Mouse (Mus musculus) small intestine, adult 2 months (tissue): Measurements from ENCODE around the gene 9330161L09Rik. TPM values are rescaled to one million over a fixed set of nuclear protein-coding genes. Genes with fewer than 3 reads are reported as not detected.
A peak's percentile ranks its signal among the peaks of the same experiment; 100 is the strongest.

Source experiments
- H3K27ac ChIP-seq: fragments of 200-500 bp; 2 replicates; pipeline ENCODE4 v1.5.1; 2012; ENCODE audit warnings: low read depth, low read length, control low read depth, inconsistent platforms; ENCODE audit not compliant: insufficient read depth
- H3K27me3 ChIP-seq: fragments of 200-500 bp; 2 replicates; pipeline ENCODE4 v1.6.1; 2012; ENCODE audit warnings: mild to moderate bottlenecking, moderate library complexity, low read length, inconsistent platforms; ENCODE audit not compliant: control insufficient read depth, insufficient read depth
- H3K36me3 ChIP-seq: fragments of 200-500 bp; 2 replicates; pipeline ENCODE4 v1.6.1; 2012; ENCODE audit warnings: mild to moderate bottlenecking, low read length, control low read depth, inconsistent platforms; ENCODE audit not compliant: control insufficient read depth, insufficient read depth
- H3K4me1 ChIP-seq: fragments of 200-500 bp; 2 replicates; pipeline ENCODE4 v1.6.1; 2012; ENCODE audit warnings: low read length, inconsistent platforms, mixed read lengths; ENCODE audit not compliant: control insufficient read depth, insufficient read depth, insufficient read length
- H3K4me3 ChIP-seq: fragments of 200-500 bp; 2 replicates; pipeline ENCODE4 v1.5.1; 2012; ENCODE audit warnings: low read depth, mild to moderate bottlenecking, control low read depth, inconsistent platforms, low read length, moderate library complexity
- CTCF ChIP-seq: fragments of 200-500 bp; IDR thresholded peaks from 2 replicates; pipeline ENCODE4 v1.5.1; 2012; ENCODE audit warnings: low read depth, mild to moderate bottlenecking, control low read depth, inconsistent platforms, low read length, moderate library complexity, mixed read lengths; ENCODE audit not compliant: insufficient replicate concordance, insufficient read length; ENCODE audit errors: extremely low read depth
- POLR2A ChIP-seq: fragments of 200-500 bp; IDR thresholded peaks from 2 replicates; pipeline ENCODE4 v1.6.1; 2012; ENCODE audit warnings: low read depth, mild to moderate bottlenecking, control low read depth, inconsistent platforms, low read length, moderate library complexity
- WGBS: fragments of 180-500 bp; shearing (Covaris S2); methylation state at CpG from one replicate; pipeline ENCODE4 v1.1.7; 2018; 5-methylcytosine and 5-hydroxymethylcytosine counted together
- polyA plus RNA-seq: library from polyadenylated mRNA; depleted of rRNA; stranded (reverse); fragments of >200 nt; gene quantifications from 2 replicates; pipeline ENCODE4 v1.2.3, GENCODE M21; 2012

The 9330161L09Rik gene
- polyA plus RNA-seq, 1 experiment: 0.39 TPM

GRCm38 (mm10) chr12:103368777-103369176, 38.8 kb downstream of the 9330161L09Rik start:
- Histone ChIP-seq H3K27me3 (no peaks in the 10 kb centered on the region), H3K4me1 (no peaks in the 10 kb centered on the region), H3K27ac (no peak overlapping the region), H3K4me3 (no peak overlapping the region), H3K36me3 (no peaks in the 10 kb centered on the region)
- WGBS: 18% methylated on average over 2 of the region's 2 CpGs
- TF ChIP-seq CTCF (no peak), POLR2A (no peak)

GRCm38 (mm10) chr12:103368326-103368669, 39.3 kb downstream of the 9330161L09Rik start:
- TF ChIP-seq POLR2A: no peak
- no peak for TF ChIP-seq CTCF
- H3K36me3 ChIP-seq: no peaks in the 10 kb centered on the region
- no peak overlapping the region for H3K4me3 ChIP-seq
- H3K27me3 ChIP-seq: no peaks in the 10 kb centered on the region
- 52% methylated on average over 7 of the region's 7 CpGs for WGBS
- no peaks in the 10 kb centered on the region for H3K4me1 ChIP-seq
- H3K27ac ChIP-seq: no peak overlapping the region

DNA sequence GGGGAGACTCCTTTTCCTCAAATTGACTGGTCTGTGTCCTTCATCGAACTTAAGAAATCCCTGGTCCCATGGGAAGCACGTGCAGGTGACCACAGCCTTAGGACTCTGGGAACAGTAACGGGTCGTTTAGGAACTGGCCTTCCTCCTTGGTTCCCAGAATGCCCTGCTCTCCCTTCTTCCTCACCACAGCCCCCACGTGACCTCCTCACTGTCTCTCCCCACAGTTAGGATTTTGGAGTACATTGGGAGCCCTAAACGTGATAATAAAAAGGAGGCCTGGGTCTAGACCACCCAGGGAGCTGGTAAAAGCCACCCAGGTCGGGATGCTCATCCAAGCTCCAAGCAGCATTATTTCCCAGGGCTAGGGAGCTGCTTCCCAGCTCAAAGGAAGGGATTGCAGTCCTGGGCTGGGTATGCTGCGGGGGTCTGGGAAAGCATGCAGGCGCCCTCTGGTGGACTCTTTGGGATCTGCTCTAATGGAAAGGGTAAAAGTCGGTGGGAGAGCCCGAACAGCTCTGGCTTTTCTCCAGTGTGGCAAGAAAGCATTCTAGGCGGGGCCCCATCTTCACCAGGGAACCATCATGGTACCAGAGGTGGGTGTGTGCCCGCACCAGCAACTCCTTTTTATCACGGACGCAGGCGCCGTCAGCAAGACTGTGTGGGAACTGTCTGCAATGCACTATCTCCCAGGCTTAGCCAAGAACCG, 39.8 kb downstream of the 9330161L09Rik start:
- no peak overlapping the region for H3K27ac ChIP-seq
- WGBS: 18% methylated on average over 18 of the region's 18 CpGs

GRCm38 (mm10) chr12:103367171-103367570, 40.4 kb downstream of the 9330161L09Rik start:
- Histone ChIP-seq H3K4me3 (no peak overlapping the region), H3K4me1 (no peaks in the 10 kb centered on the region), H3K36me3 (no peaks in the 10 kb centered on the region), H3K27ac (no peak overlapping the region), H3K27me3 (no peaks in the 10 kb centered on the region)
- WGBS: 67% methylated on average over 2 of the region's 2 CpGs
- TF ChIP-seq CTCF (no peak), POLR2A (no peak)

More for the DNA sequence above, 39.8 kb downstream of the 9330161L09Rik start:
- H3K36me3 ChIP-seq: no peaks in the 10 kb centered on the region
- TF ChIP-seq CTCF (peak; percentile 87), POLR2A (no peak)
- H3K4me1 ChIP-seq: no peaks in the 10 kb centered on the region
- H3K27me3 ChIP-seq: no peaks in the 10 kb centered on the region
- H3K4me3 ChIP-seq: no peak overlapping the region

- TF ChIP-seq POLR2A (no peak), CTCF (no peak)
Measured at GRCm38 (mm10) chr12:103362336-103362735, 45.3 kb downstream of the 9330161L09Rik start.

DNA sequence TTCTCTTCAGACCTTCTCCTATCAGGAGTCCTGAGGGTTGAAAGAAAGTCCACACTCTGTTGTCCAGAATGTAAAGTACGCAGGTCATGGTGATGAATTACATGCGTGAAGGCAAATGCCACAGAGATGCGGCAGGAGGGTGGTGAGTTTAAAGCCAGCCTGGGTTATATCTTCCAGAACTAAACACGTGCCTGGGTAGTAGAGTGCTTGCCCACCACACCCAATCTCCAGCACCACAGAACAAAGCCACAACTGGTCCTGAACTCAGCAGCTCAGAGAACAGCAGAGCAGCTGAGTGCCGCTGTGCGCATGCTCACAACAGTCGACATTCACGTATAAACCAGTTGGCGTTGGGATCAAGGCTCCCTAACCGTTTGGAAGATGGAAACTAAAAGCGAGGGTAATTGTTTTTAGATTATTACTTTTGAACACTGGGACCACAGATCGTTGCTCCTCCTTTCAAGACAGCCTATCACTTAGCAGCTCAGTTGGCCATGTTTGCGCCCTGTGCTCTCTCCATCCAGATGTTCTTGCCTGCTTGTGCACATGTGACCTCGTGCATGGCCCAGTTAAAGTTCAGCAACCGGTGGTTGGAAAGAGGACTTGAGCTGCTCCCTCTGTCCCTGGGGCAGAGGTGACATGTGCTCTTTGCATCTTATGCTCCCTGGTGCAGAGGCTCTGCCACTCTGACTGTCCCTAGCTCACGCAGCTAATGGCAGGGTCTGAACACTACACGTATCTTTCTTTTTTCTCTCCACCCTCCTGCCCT, 45.9 kb downstream of the 9330161L09Rik start:
- 83% methylated on average over 17 of the region's 17 CpGs for WGBS
- Histone ChIP-seq H3K4me1 (no peaks in the 10 kb centered on the region), H3K27ac (no peak overlapping the region), H3K4me3 (no peak overlapping the region), H3K36me3 (no peaks in the 10 kb centered on the region), H3K27me3 (no peaks in the 10 kb centered on the region)
- TF ChIP-seq CTCF (no peak), POLR2A (no peak)

More at GRCm38 (mm10) chr12:103362336-103362735, 45.3 kb downstream of the 9330161L09Rik start:
- 75% methylated on average over 3 of the region's 3 CpGs for WGBS
- H3K27me3 ChIP-seq: no peaks in the 10 kb centered on the region
- H3K27ac ChIP-seq: no peak overlapping the region
- no peaks in the 10 kb centered on the region for H3K4me1 ChIP-seq
- no peaks in the 10 kb centered on the region for H3K36me3 ChIP-seq
- H3K4me3 ChIP-seq: no peak overlapping the region

DNA sequence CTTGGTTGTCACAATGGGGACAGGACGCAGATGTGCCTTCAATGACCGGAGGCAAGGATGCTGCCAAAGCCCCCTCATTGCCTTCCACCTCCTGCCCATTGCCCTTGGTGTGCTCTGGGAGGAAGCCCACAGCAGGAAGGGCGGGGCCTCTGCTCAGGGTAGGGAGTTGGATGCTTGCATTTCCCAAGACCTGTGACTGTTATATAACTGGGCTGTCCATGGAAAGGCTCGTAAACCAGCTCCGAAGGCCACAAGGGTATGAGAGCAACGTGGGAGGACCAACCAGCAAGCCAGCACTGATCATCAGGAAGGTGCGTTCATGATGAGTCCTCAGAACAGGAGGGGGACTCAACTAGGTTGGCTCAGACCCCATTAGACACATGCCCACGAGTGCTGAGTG, 46.8 kb downstream of the 9330161L09Rik start:
- Histone ChIP-seq H3K4me3 (no peak overlapping the region), H3K4me1 (no peaks in the 10 kb centered on the region), H3K36me3 (no peaks in the 10 kb centered on the region), H3K27ac (no peak overlapping the region), H3K27me3 (no peaks in the 10 kb centered on the region)
- TF ChIP-seq CTCF (no peak), POLR2A (no peak)
- 70% methylated on average over 8 of the region's 8 CpGs for WGBS
